Comparison of ENCODE assay signal across 1 mouse cellular context in the genomic region with DNA sequence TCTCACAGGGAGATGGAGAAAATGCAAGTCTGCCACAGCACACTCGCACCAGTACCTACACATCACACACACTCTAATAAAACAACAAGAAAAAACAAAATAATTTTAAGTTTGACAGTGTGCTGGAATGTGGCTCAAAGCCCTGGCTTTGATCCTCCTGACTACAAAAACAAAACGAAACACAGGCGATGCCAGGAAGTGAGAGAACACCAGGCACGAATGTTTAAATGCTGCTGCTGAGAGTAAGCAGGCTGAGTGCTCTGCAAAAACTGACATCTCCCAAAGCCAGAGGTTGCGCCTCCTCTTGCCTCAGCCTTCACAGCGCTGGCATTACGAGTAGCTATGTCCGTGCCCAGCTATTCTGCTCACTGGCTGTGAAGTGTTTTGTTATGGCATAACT.
TF ChIP-seq lines count a peak whose summit lies in the region.

No protein-coding gene starts in this region.

TF ChIP-seq in ES-E14, 5 proteins besides CTCF, POLR2A, EP300 and RAD21:
- TF ChIP-seq HCFC1 (IDR thresholded peaks at IDR 0.05; ENCODE audit: borderline replicate concordance, insufficient read depth, low read length): no peak
- no peak for TF ChIP-seq ZNF384 (IDR thresholded peaks at IDR 0.05; ENCODE audit: low read depth, low read length)
- TF ChIP-seq CHD2 (IDR thresholded peaks at IDR 0.05; ENCODE audit: low read depth, low read length): no peak
